Mouse (Mus musculus): ENCODE measurements around the gene Zfp512b.

DNA sequence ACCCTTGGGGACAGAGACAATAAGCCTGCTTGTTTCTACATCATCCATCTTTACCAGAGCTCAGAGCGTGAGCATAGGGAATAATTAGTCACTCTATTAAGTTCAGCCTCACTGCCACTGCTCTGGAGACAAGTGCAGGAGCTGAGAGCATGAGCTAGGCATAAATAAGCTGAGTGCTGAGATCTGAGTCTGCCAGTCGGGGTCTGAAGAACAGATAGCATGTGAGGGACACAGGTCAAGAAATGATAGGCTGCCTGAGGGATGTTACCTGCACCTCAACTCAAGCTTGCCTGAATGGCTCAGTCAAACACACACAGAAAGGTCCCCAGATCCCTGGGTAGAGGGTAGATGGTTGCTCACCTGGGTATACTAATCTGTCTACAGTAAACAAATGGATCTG is 15.5 kb downstream of the Zfp512b start:
- TF ChIP-seq CTCF (IDR thresholded peaks at IDR 0.05) = no peak
- no peak for TF ChIP-seq POLR2A (IDR thresholded peaks at IDR 0.05; ENCODE audit: insufficient read depth, low read depth, low read length)
